Mouse (Mus musculus): Measurements from ENCODE around the gene H2al1h. TPM values are rescaled to one million over a fixed set of nuclear protein-coding genes. Genes with fewer than 3 reads are reported as not detected.

H2al1h gene
- total RNA-seq (2023), result not detected

GRCm38 (mm10) chrX:11321192-11321591 is at the start of gene H2al1h:
Gene H2al1h (plus strand): TSS chrX:11321492.

GRCm38 (mm10) chrX:11298957-11299356 is 22.3 kb upstream of the H2al1h start, which contains the start of gene H2al1a:
Gene H2al1a (plus strand): TSS chrX:11299257.

GRCm38 (mm10) chrX:11302132-11302531 is 19.2 kb upstream of the H2al1h start, which contains the start of gene H2al1b:
Gene H2al1b (plus strand): TSS chrX:11302432.

GRCm38 (mm10) chrX:11305355-11305754 is 15.9 kb upstream of the H2al1h start, which contains the start of gene H2al1c:
Gene H2al1c (plus strand): TSS chrX:11305655.

GRCm38 (mm10) chrX:11308524-11308923 is 12.8 kb upstream of the H2al1h start, which contains the start of gene H2al1d:
Gene H2al1d (plus strand): TSS chrX:11308824.

GRCm38 (mm10) chrX:11311634-11312033 is 9.7 kb upstream of the H2al1h start, which contains the start of gene H2al1e:
Gene H2al1e (plus strand): TSS chrX:11311934.

GRCm38 (mm10) chrX:11314858-11315257 is 6.4 kb upstream of the H2al1h start, which contains the start of gene H2al1f:
Gene H2al1f (plus strand): TSS chrX:11315158.

GRCm38 (mm10) chrX:11317956-11318355 is 3.3 kb upstream of the H2al1h start, which contains the start of gene H2al1g:
Gene H2al1g (plus strand): TSS chrX:11318256.

GRCm38 (mm10) chrX:11324359-11324758 is 3.1 kb downstream of the H2al1h start, which contains the start of gene H2al1i:
Gene H2al1i (plus strand): TSS chrX:11324659.

GRCm38 (mm10) chrX:11327522-11327921 is 6.2 kb downstream of the H2al1h start, which contains the start of gene H2al1j:
Gene H2al1j (plus strand): TSS chrX:11327822.

Other genes with a start within 250 kb of the H2al1h start
- gene H2al1a, start 22.2 kb upstream of the H2al1h start, total RNA-seq (2023), result not detected
- gene H2al1b, start 19.1 kb upstream of the H2al1h start, total RNA-seq (2023), result not detected
- gene H2al1c, start 15.8 kb upstream of the H2al1h start, total RNA-seq (2023), result not detected
- gene H2al1d, start 12.7 kb upstream of the H2al1h start, total RNA-seq (2023), result not detected
- not detected for gene H2al1e, start 9.6 kb upstream of the H2al1h start, total RNA-seq (2023)
- gene H2al1f, start 6.3 kb upstream of the H2al1h start, total RNA-seq (2023), result not detected
- not detected for gene H2al1g, start 3.2 kb upstream of the H2al1h start, total RNA-seq (2023)
- gene H2al1i, start 3.2 kb downstream of the H2al1h start, total RNA-seq (2023), result not detected
- not detected for gene H2al1j, start 6.3 kb downstream of the H2al1h start, total RNA-seq (2023)